Mouse (Mus musculus): Measurements from ENCODE around the gene Carnmt1. TPM values are rescaled to one million over a fixed set of nuclear protein-coding genes. Genes with fewer than 3 reads are reported as not detected.

Gene Carnmt1
- total RNA-seq (2022) = 10 to 100 TPM in 3 of 4 experiments, 1 to 10 TPM in 1; 9.1 to 11.1 (median 10.6) TPM

DNA sequence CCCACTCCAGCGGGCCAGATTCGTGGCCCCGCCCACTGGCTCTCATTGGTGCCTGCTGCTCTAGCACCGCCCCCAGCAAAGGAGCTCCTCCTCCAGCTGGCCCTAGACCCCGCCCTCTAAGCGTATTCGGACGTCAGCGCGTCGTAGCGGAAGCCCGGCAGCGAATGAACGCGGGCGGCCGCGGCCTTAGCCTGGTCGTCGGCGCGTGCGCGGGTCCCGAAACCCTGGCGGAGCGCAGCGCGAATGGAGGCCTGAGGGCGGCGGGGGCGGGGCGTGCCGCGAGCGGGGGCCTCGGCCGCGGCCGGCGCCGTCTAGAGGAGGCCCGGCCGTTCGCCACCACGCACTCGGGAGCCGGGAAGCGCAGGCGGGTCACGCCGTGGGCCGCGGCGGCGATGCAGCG, at the start of gene Carnmt1:
Gene Carnmt1 (plus strand): TSS at position 157 of the 400 bp plus-strand sequence.
- peak; percentile 86 to 97 for DNase-seq (ENCODE audit: low spot score in 2 of 2)

- no peak for DNase-seq (ENCODE audit: low spot score in 2 of 2)
These were observed 46.7 kb upstream of the Carnmt1 start for GRCm38 (mm10) chr19:18623894-18624293.

DNA sequence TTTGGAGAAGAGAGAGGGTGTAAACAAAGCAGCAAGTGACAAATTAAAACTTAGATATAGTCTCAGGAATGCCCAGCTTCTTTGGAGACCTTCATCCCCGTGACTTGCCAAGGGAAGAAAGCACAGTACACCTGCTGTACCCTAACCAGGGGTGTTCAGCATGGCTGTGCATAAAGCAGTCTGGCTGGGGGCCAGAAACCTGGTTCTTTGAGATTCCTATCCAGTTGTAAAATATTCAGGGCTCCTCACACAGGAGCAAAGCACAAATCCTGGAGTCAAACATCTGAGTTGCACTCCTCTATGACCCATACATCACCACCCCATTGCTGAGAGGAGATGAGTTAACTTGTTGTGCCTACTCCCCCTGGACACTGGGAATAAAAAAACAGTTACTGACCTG, 41.0 kb upstream of the Carnmt1 start:
- DNase-seq (ENCODE audit: low spot score in 2 of 2) = no peak

- no peak for DNase-seq (ENCODE audit: low spot score in 2 of 2)
These were observed 40.1 kb upstream of the Carnmt1 start for GRCm38 (mm10) chr19:18630221-18631119.

GRCm38 (mm10) chr19:18631161-18631643, 39.4 kb upstream of the Carnmt1 start:
- DNase-seq (ENCODE audit: low spot score in 2 of 2) = peak; percentile 7 to 13

- DNase-seq (ENCODE audit: low spot score in 2 of 2) = peak; percentile 85 to 92
These were observed 38.8 kb upstream of the Carnmt1 start, which contains the start of the genes Ostf1 and Nmrk1 for GRCm38 (mm10) chr19:18631644-18632219. Gene Ostf1, minus strand, starts transcription at chr19:18631823. Gene Nmrk1, plus strand, starts transcription at chr19:18631950.

DNA sequence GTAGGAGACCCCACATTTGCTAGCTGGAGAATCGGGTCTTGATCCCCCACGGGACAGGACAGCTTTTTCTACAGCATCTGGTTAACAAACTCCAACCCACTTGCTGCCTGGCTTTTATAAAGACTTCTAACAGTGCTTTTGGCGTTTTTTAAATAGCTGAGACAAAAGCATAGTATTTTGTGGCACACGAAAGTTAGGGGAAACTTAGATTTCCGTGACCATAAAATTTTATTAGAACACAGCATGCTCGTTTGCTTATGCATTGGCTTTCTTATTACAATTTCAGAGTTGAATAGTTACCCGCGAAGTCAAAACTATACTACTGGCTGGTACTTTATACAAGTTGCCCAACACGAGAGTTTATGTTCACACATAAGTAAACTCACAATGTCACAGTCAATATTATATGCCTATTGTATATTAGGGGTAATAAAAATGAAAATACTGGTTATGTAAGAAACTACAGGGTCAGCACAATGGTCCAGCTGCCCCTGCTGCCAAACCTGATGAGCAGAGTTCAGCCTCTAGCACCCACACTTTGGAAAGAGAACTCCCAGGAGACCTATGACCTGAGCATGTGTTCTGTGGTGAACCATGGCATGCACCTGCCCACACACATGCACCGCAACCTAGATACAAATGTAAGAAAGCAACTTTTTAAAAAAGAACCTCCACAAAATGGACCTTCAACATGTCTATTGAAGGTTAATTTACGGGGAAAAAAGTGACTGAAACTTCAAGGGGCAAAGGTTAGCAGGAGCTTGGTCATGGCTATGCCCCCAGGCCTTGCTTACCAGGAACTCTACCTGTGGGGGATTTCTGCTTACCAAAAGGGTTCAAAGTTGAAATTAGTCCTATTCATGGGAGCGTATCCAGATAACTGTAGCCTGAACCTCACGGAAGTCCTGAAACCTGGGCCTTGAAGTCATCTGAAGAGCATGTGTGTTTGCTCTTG, 38.1 kb upstream of the Carnmt1 start:
- no peak for DNase-seq (ENCODE audit: low spot score in 2 of 2)

GRCm38 (mm10) chr19:18637954-18638353, 32.6 kb upstream of the Carnmt1 start:
- DNase-seq (ENCODE audit: low spot score in 2 of 2) = no peak

GRCm38 (mm10) chr19:18638949-18639348, 31.6 kb upstream of the Carnmt1 start:
- no peak for DNase-seq (ENCODE audit: low spot score in 2 of 2)

DNA sequence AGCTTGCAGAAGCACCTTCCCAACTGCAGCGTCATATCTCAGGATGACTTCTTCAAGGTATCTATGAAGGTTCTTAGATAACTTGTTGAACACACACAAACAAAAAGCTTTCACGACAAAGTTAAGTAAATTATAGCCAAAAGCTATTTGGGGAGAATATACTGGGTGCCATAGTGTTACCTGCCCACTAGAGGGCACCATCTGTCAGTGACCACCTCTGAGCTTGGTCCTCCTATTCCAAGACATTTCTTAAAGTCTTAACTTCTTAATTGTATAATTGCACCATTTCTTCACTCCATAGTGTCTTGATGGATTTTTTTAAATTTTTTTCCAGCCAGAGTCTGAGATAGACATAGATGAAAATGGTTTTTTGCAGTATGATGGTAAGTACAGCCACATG, 31.0 kb upstream of the Carnmt1 start:
- no peak for DNase-seq (ENCODE audit: low spot score in 2 of 2)

DNA sequence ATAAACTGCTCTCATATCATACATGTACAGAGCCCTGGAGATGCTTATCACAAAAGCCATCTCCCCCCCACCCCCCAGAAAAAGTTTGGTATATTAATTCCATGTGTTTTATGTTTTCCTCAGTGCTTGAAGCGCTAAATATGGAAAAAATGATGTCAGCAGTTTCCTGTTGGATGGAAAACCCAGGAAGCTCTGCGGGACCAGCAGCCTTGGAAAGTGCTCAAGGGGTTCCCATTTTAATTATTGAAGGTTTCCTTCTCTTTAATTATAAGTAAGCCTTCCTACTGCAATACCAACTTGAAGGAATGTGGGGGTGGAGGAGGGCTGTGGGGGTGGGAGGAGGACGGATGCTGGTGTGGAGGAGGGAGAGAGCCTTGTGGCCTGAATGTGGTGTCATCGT, 29.6 kb upstream of the Carnmt1 start:
- DNase-seq (ENCODE audit: low spot score in 2 of 2) = no peak

GRCm38 (mm10) chr19:18643411-18643810, 27.2 kb upstream of the Carnmt1 start:
- DNase-seq (ENCODE audit: low spot score in 2 of 2) = no peak

GRCm38 (mm10) chr19:18644084-18644483, 26.5 kb upstream of the Carnmt1 start:
- DNase-seq (ENCODE audit: low spot score in 2 of 2) = no peak

- no peak for DNase-seq (ENCODE audit: low spot score in 2 of 2)
These were observed 24.2 kb upstream of the Carnmt1 start for GRCm38 (mm10) chr19:18646397-18646796.

GRCm38 (mm10) chr19:18646853-18647420, 23.6 kb upstream of the Carnmt1 start:
- DNase-seq (ENCODE audit: low spot score in 2 of 2) = no peak

DNA sequence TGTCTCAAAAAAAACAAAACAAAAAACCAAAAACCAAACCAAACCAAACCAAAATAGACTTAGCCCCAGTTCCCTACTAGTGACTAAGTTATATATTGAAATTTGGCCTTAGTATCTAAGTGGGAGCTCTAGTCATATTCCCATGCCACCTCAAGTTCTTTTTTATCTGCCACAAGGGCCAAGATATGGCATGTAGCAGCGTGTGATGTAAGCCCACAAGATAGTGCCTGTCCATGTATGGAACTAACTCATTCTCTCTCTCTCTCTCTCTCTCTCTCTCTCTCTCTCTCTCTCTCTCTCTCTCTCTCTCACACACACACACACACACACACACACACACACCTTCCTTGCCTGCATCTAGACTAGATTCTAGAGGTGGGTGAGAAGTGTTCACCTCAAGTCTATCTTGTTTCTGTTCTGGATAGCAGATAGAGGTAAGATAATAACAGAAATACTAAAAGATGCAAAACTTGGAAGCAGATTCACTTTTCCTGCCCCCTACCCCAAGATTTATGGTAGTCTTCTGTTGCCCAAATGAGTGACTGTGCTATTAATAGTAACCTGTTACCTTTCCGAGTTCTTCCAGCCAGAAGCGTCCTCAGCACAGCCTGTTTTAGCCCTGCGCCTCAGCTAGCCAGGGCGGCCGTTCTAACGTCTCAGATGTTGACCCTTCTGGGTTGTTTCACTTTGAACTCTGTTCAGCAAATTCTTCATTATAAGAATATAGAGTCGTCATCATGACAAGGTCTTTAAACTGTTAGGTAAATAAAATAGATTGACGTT, 22.6 kb upstream of the Carnmt1 start:
- DNase-seq (ENCODE audit: low spot score in 2 of 2) = no peak

DNA sequence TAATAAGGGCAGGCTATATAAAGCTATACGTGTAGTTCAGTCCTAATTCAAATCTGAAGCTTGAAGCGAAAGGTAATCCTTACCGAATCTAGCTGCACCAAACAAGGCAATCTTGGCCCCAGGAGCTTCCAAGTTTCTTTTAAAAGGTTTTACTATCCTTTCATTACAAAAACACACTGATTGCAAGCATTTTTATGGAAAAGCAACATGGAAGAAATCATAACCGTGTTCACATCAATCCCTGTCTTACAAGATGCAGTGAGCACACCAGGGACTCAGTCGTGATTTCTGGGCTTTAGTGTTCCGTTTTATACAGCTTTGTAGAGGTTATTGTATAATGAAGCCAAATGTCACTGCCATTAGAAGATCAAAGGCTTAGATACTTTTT, 22.0 kb upstream of the Carnmt1 start:
- no peak for DNase-seq (ENCODE audit: low spot score in 2 of 2)

DNA sequence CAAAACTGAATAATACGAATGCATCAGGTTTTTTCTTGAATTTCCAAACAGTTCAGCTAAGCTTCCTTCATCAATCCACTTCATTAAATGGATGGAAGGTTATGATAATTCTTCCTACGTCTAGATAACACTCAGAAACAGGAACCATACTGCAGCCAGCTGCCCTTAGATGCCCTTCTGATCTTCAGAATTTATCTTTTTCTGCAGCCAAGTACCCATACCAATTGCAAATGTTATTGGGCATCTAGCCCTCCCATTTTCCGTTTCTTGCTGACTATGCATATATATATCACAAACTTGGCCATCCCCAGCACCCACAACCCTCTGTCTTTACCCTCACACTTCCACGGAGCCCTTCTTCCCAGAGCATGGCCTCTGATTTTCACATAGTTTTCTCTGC, 20.6 kb upstream of the Carnmt1 start:
- no peak for DNase-seq (ENCODE audit: low spot score in 2 of 2)

DNA sequence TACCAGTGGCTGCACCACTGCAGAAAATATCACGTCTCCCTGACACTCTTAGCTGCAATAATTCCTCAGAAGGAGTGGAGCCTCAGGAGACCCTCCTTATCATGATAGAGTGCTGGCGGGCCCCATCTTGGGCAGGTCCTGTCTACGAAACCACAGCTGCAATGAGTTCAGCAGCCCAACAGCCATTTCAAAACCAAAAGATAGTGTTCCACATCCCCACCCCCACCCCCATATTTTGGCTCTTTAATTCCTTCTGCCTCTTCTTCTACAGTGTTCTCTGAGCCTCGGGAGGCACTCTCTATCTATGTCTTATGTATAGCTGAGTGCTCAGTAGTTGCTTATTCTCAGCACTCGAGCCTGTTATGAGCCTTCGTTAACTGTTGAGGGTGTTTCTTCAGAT, 20.1 kb upstream of the Carnmt1 start:
- DNase-seq (ENCODE audit: low spot score in 2 of 2) = no peak

GRCm38 (mm10) chr19:18652592-18652991, 18.0 kb upstream of the Carnmt1 start:
- no peak for DNase-seq (ENCODE audit: low spot score in 2 of 2)
